Mouse (Mus musculus) lung, embryonic 14.5 days (tissue): ENCODE measurements at regions not wholly inside any gene's neighbourhood (a gene's known extent, or its start where the extent isn't known, plus 50 kb on each side); places are given as distances from the start of the nearest gene placed in this dataset.
A peak's percentile ranks its signal among the peaks of the same experiment; 100 is the strongest.

Experiments
- ATAC-seq: fragments of 200-750 bp; cut with Nextera tagmentation; 2 replicates; pipeline ENCODE4 v1.8.0; 2017; ENCODE audit warnings: mild to moderate bottlenecking, moderate TSS enrichment, moderate library complexity; ENCODE audit not compliant: insufficient read depth
- DNase-seq: peaks from one replicate; pipeline ENCODE4 v3.0.0-alpha.2; 2015
- H3K27ac ChIP-seq: fragments of 300-500 bp; sonication (generic); 2 replicates; pipeline ENCODE4 v1.5.1; 2014; ENCODE audit warnings: low read depth, mild to moderate bottlenecking, moderate library complexity
- H3K27me3 ChIP-seq: fragments of 300-500 bp; sonication (generic); 2 replicates; pipeline ENCODE4 v1.6.1; 2014; ENCODE audit warnings: low read length, control low read depth; ENCODE audit not compliant: insufficient read depth
- H3K36me3 ChIP-seq: fragments of 300-500 bp; sonication (generic); 2 replicates; pipeline ENCODE4 v1.6.1; 2014; ENCODE audit warnings: control low read depth; ENCODE audit not compliant: insufficient read depth
- H3K4me1 ChIP-seq: fragments of 300-500 bp; sonication (generic); 2 replicates; pipeline ENCODE4 v1.6.1; 2014; ENCODE audit warnings: antibody characterized with exemption, control low read depth; ENCODE audit not compliant: insufficient read depth
- H3K4me2 ChIP-seq: fragments of 300-500 bp; sonication (generic); 2 replicates; pipeline ENCODE4 v1.6.1; 2014; ENCODE audit warnings: mild to moderate bottlenecking
- H3K4me3 ChIP-seq: fragments of 300-500 bp; sonication (generic); 2 replicates; pipeline ENCODE4 v1.5.1; 2014; ENCODE audit warnings: low read depth, low read length
- H3K9ac ChIP-seq: fragments of 300-500 bp; sonication (generic); 2 replicates; pipeline ENCODE4 v1.6.1; 2014
- H3K9me3 ChIP-seq: fragments of 300-500 bp; sonication (generic); 2 replicates; pipeline ENCODE4 v1.6.1; 2016; ENCODE audit warnings: low read depth, low read length, control low read depth
- CTCF ChIP-seq: IDR thresholded peaks from 2 replicates; pipeline ENCODE4 v1.5.1; 2016; ENCODE audit warnings: antibody characterized with exemption, low read depth
- WGBS: fragments of 180-500 bp; shearing (Covaris S2); extraction: QIAGEN DNeasy Blood & Tissue Kit; methylation state at CpG from one replicate; pipeline ENCODE4 v1.1.7; 2014; 5-methylcytosine and 5-hydroxymethylcytosine counted together

- Histone ChIP-seq H3K36me3 (no peaks in the 10 kb centered on the region), H3K4me1 (no peaks in the 10 kb centered on the region), H3K4me2 (no peak overlapping the region), H3K4me3 (no peak overlapping the region), H3K9me3 (no peaks in the 10 kb centered on the region), H3K9ac (no peak overlapping the region), H3K27me3 (no peaks in the 10 kb centered on the region), H3K27ac (no peak overlapping the region)
- DNase-seq (no peak), ATAC-seq (no peak)
- 76% methylated on average over 6 of the region's 6 CpGs for WGBS
- TF ChIP-seq CTCF: no peak
Observed at GRCm38 (mm10) chr14:48017971-48018370, 102.7 kb upstream of the Peli2 start.

GRCm38 (mm10) chr14:48019331-48019730 is 101.3 kb upstream of the Peli2 start:
- TF ChIP-seq CTCF: no peak
- Histone ChIP-seq H3K27me3 (no peaks in the 10 kb centered on the region), H3K4me2 (no peak overlapping the region), H3K9ac (no peak overlapping the region), H3K9me3 (no peaks in the 10 kb centered on the region), H3K27ac (no peak overlapping the region), H3K4me3 (no peak overlapping the region), H3K36me3 (no peaks in the 10 kb centered on the region), H3K4me1 (no peaks in the 10 kb centered on the region)
- DNase-seq (no peak), ATAC-seq (no peak)
- whole genome bisulfite sequencing: 71% methylated on average over 5 of the region's 5 CpGs

- WGBS: 77% methylated on average over 4 of the region's 4 CpGs
- no peak overlapping the region for H3K4me2 ChIP-seq
- H3K9me3 ChIP-seq: no peaks in the 10 kb centered on the region
- no peak overlapping the region for H3K9ac ChIP-seq
- DNase-seq (no peak), ATAC-seq (no peak)
- no peaks in the 10 kb centered on the region for H3K36me3 ChIP-seq
- H3K27ac ChIP-seq: no peak overlapping the region
- no peak overlapping the region for H3K4me3 ChIP-seq
- TF ChIP-seq CTCF: no peak
- H3K27me3 ChIP-seq: no peaks in the 10 kb centered on the region
- H3K4me1 ChIP-seq: no peaks in the 10 kb centered on the region
Observed at GRCm38 (mm10) chr14:48022271-48022670, 98.4 kb upstream of the Peli2 start.

- 27% methylated on average over 8 of the region's 8 CpGs for WGBS
- Histone ChIP-seq H3K4me1 (no peaks in the 10 kb centered on the region), H3K9ac (no peak overlapping the region), H3K4me2 (no peak overlapping the region), H3K36me3 (no peaks in the 10 kb centered on the region), H3K27me3 (no peaks in the 10 kb centered on the region), H3K9me3 (no peaks in the 10 kb centered on the region), H3K27ac (no peak overlapping the region), H3K4me3 (no peak overlapping the region)
- no peak for TF ChIP-seq CTCF
- DNase-seq (peak; percentile 75), ATAC-seq (peak; percentile 87)
Observed at GRCm38 (mm10) chr14:48024051-48024693, 96.5 kb upstream of the Peli2 start.

GRCm38 (mm10) chr14:48039286-48039790 is 81.3 kb upstream of the Peli2 start:
- WGBS: 89% methylated on average over 4 of the region's 4 CpGs
- no peak overlapping the region for H3K4me3 ChIP-seq
- H3K27ac ChIP-seq: no peak overlapping the region
- H3K36me3 ChIP-seq: no peaks in the 10 kb centered on the region
- H3K4me2 ChIP-seq: no peak overlapping the region
- H3K9ac ChIP-seq: no peak overlapping the region
- H3K4me1 ChIP-seq: no peaks in the 10 kb centered on the region
- no peak for DNase-seq
- H3K27me3 ChIP-seq: no peaks in the 10 kb centered on the region
- no peaks in the 10 kb centered on the region for H3K9me3 ChIP-seq
- TF ChIP-seq CTCF: no peak
- ATAC-seq: no peak

GRCm38 (mm10) chr14:48046094-48046493 is 74.5 kb upstream of the Peli2 start:
- WGBS: 69% methylated on average over 9 of the region's 9 CpGs
- Histone ChIP-seq H3K4me2 (no peak overlapping the region), H3K27ac (no peak overlapping the region), H3K36me3 (no peaks in the 10 kb centered on the region), H3K27me3 (no peaks in the 10 kb centered on the region), H3K4me1 (no peaks in the 10 kb centered on the region), H3K9me3 (no peaks in the 10 kb centered on the region), H3K9ac (no peak overlapping the region), H3K4me3 (no peak overlapping the region)
- DNase-seq: no peak
- TF ChIP-seq CTCF: no peak
- no peak for ATAC-seq

GRCm38 (mm10) chr14:48046831-48047230 is 73.8 kb upstream of the Peli2 start:
- no peak for ATAC-seq
- Histone ChIP-seq H3K27me3 (no peaks in the 10 kb centered on the region), H3K9ac (no peak overlapping the region), H3K4me2 (no peak overlapping the region), H3K4me1 (no peaks in the 10 kb centered on the region), H3K4me3 (no peak overlapping the region), H3K27ac (no peak overlapping the region), H3K36me3 (no peaks in the 10 kb centered on the region), H3K9me3 (no peaks in the 10 kb centered on the region)
- TF ChIP-seq CTCF: no peak
- DNase-seq: no peak
- 85% methylated on average over 1 of the region's 1 CpGs for WGBS
